Mouse (Mus musculus): ENCODE results near the gene Rabgef1. TPM values are rescaled to one million over a fixed set of nuclear protein-coding genes. Genes with fewer than 3 reads are reported as not detected.

The Rabgef1 gene
- polyA plus RNA-seq, 1 experiment from 2014 or later: 23.9 TPM

DNA sequence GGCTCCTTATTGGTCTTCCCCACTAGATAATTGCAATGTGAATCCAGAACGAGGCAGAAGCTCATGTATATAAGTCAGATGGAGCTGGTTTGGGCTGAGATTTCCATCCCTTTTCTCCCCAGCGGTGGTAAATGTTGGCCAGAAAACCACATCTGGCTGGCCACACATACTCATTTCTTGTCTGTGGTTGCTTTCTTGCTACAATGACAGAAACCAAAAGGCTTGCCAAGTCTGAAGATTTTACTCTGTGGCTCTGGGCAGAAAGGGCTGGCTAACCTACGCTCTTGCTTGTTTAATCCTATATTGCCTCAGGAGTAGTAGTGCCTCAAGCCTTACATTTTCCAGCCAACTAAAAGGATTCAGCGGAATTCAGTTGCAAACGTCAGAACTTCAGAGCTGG lies 30.5 kb upstream of the Rabgef1 start:
- 0 out of 2 replicates have a peak, but pooled peaks cover 6% of the 10 kb centered on the region for H3K36me3 ChIP-seq (ENCODE audit: insufficient read depth)
- H3K27me3 ChIP-seq (ENCODE audit: insufficient read depth, low read length): no peaks in the 10 kb centered on the region
- H3K9ac ChIP-seq: no peak overlapping the region
- ATAC-seq (ENCODE audit: insufficient read depth): no peak
- DNase-seq: no peak
- peaks cover 6% of the 10 kb centered on the region; the same call in 1 of the 2 replicates for H3K4me1 ChIP-seq (ENCODE audit: insufficient read depth)
- H3K27ac ChIP-seq (ENCODE audit: low read depth): no peak overlapping the region
- no peaks in the 10 kb centered on the region for H3K9me3 ChIP-seq (ENCODE audit: low read depth, low read length)
- no peak for TF ChIP-seq CTCF (IDR thresholded peaks at IDR 0.05; ENCODE audit: low read depth)
- H3K4me3 ChIP-seq (ENCODE audit: low read depth, low read length): no peak overlapping the region
- no peak overlapping the region for H3K4me2 ChIP-seq
- 75% methylated on average over 5 of the region's 5 CpGs for WGBS

DNA sequence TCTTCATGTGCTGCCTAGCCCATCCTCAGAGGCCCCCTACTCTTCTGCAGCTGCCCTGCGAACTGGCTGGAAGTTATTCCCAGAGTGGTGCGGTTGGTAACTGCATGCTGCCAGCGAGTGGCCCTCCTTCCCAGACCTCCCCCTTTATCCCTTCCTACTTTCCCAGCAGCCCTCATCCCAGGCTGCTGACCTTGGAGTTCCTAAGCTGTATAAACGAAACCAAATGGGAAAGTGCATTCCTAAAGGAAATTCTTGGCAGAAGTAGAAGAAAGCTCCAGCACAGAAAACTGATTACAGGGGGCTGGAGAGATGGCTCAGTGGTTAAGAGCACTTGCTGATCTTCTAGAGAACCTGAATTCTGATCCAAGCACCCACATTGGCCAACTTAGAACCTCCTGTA lies 29.6 kb upstream of the Rabgef1 start:
- no peak for ATAC-seq (ENCODE audit: insufficient read depth)
- Histone ChIP-seq H3K36me3 (ENCODE audit: insufficient read depth) (no peaks in the 10 kb centered on the region), H3K4me1 (ENCODE audit: insufficient read depth) (peaks cover 6% of the 10 kb centered on the region; the same call in 1 of the 2 replicates), H3K27me3 (ENCODE audit: insufficient read depth, low read length) (no peaks in the 10 kb centered on the region), H3K4me3 (ENCODE audit: low read depth, low read length) (no peak overlapping the region), H3K4me2 (no peak overlapping the region), H3K9me3 (ENCODE audit: low read depth, low read length) (no peaks in the 10 kb centered on the region), H3K27ac (ENCODE audit: low read depth) (no peak overlapping the region), H3K9ac (no peak overlapping the region)
- peak; percentile 46 for DNase-seq
- 40% methylated on average over 4 of the region's 4 CpGs for WGBS
- TF ChIP-seq CTCF (IDR thresholded peaks at IDR 0.05; ENCODE audit: low read depth): no peak

DNA sequence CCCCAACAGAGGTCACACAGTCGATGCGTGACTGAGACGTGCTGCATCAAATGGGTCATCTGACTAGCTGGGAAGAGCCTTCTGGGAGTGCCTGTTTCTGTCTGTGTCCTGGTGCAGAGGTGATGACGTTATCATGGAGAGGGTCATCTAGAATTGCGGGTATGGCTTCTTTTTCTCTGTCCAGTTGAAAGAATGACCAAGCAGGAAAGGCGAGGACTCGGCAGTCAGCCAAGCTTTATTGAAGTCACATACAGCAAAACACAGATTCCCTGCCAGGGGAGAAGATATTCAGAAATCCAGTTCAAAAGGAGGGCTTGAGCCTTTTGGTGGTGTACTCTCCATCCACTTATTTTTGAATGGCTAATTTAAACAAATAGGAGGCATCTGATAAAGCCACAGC lies 28.5 kb upstream of the Rabgef1 start:
- no peak for DNase-seq
- Histone ChIP-seq H3K36me3 (ENCODE audit: insufficient read depth) (no peaks in the 10 kb centered on the region), H3K4me1 (ENCODE audit: insufficient read depth) (peaks cover 6% of the 10 kb centered on the region; the same call in 1 of the 2 replicates)

GRCm38 (mm10) chr5:130143977-130144333 lies 27.6 kb upstream of the Rabgef1 start:
- H3K27ac ChIP-seq (ENCODE audit: low read depth): peak overlapping the region; percentile 83
- peak overlapping the region; percentile 85 for H3K4me2 ChIP-seq
- H3K27me3 ChIP-seq (ENCODE audit: insufficient read depth, low read length): no peaks in the 10 kb centered on the region
- DNase-seq (peak; percentile 86), ATAC-seq (ENCODE audit: insufficient read depth) (peak; percentile 42)
- peak overlapping the region; percentile 64 for H3K4me3 ChIP-seq (ENCODE audit: low read depth, low read length)
- 3% methylated on average over 20 of the region's 20 CpGs for WGBS
- peak overlapping the region; percentile 40 for H3K9ac ChIP-seq
- no peaks in the 10 kb centered on the region for H3K36me3 ChIP-seq (ENCODE audit: insufficient read depth)
- H3K9me3 ChIP-seq (ENCODE audit: low read depth, low read length): no peaks in the 10 kb centered on the region
- H3K4me1 ChIP-seq (ENCODE audit: insufficient read depth): peaks cover 6% of the 10 kb centered on the region; the same call in 1 of the 2 replicates
- no peak for TF ChIP-seq CTCF (IDR thresholded peaks at IDR 0.05; ENCODE audit: low read depth)

More for the DNA sequence above, 28.5 kb upstream of the Rabgef1 start:
- H3K27ac ChIP-seq (ENCODE audit: low read depth): no peak overlapping the region
- no peaks in the 10 kb centered on the region for H3K27me3 ChIP-seq (ENCODE audit: insufficient read depth, low read length)
- H3K9me3 ChIP-seq (ENCODE audit: low read depth, low read length): no peaks in the 10 kb centered on the region
- H3K9ac ChIP-seq: no peak overlapping the region
- no peak overlapping the region for H3K4me3 ChIP-seq (ENCODE audit: low read depth, low read length)
- no peak overlapping the region for H3K4me2 ChIP-seq
- TF ChIP-seq CTCF (IDR thresholded peaks at IDR 0.05; ENCODE audit: low read depth): no peak
- ATAC-seq (ENCODE audit: insufficient read depth): no peak
- WGBS: 86% methylated on average over 7 of the region's 7 CpGs

DNA sequence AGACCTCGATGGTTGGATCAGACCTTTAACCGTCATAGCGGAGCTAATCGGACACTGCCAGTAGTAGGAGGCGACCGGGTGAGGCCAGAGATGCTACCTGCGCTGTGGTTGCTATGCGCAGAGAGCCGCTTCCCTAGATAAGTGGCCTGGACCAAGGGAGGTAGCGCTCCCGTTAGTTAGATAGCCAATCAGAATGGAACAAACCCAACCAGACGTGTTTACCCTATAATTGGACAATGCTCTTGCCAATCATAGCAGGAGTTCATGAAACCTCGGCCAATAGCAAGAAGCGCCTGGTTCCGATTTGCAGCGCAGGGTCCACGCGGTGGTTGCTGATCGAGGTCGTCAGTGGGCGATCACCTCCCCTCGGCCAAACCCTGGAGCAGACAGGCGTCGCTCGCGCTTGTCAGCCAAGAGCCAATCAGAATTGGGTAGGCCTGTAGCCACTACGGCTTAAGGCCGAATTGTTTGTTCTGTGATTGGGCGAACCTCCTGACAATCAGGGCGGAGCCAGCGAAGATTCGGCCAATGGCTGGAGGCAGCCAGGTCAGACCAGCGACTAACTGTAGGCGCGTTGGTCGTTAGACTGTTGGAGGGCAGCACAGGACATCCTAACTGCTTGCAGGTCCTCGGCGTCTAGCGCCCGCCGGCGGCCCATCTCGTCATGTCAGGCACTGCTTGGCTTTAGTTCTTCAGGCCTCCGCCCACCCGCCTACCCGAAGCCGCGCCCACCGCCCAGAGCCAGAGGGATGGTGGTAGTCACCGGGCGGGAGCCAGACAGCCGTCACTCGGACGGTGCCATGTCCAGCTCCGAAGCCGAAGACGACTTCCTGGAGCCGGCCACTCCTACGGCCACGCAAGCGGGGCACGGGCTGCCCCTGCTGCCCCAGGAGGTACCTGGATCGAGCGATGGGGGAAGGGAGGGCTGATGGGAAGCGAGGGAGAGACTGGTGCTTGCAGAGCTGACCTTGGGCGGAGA lies 27.0 kb upstream of the Rabgef1 start, which contains the start of gene Kctd7:
Kctd7 (plus strand) TSS at position 528 of the 979 bp plus-strand sequence.
- Histone ChIP-seq H3K9ac (peak within 1 kb of the TSS; percentile 67), H3K36me3 (ENCODE audit: insufficient read depth) (0 out of 2 replicates have a peak, but pooled peaks cover 4% of the 10 kb centered on the region), H3K27ac (ENCODE audit: low read depth) (peak within 1 kb of the TSS; percentile 83), H3K9me3 (ENCODE audit: low read depth, low read length) (no peaks in the 10 kb centered on the region), H3K4me3 (ENCODE audit: low read depth, low read length) (peak within 1 kb of the TSS; percentile 64), H3K27me3 (ENCODE audit: insufficient read depth, low read length) (no peaks in the 10 kb centered on the region), H3K4me1 (ENCODE audit: insufficient read depth) (peaks cover 6% of the 10 kb centered on the region; the same call in 1 of the 2 replicates), H3K4me2 (peak within 1 kb of the TSS; percentile 85)
- peak; percentile 97 for ATAC-seq (ENCODE audit: insufficient read depth)
- WGBS: under 1% methylated on average over 66 of the region's 66 CpGs
- peak; percentile 99 for DNase-seq
- peak; percentile 56 for TF ChIP-seq CTCF (IDR thresholded peaks at IDR 0.05; ENCODE audit: low read depth)

- peak overlapping the region; percentile 64; the same call in 1 of the 2 replicates for H3K4me3 ChIP-seq (ENCODE audit: low read depth, low read length)
- H3K4me2 ChIP-seq: peak overlapping the region; percentile 85
- DNase-seq: peak; percentile 20
- 0 out of 2 replicates have a peak overlapping the region, but pooled peaks have one; percentile 3 for H3K9ac ChIP-seq
- H3K9me3 ChIP-seq (ENCODE audit: low read depth, low read length): no peaks in the 10 kb centered on the region
- ATAC-seq (ENCODE audit: insufficient read depth): no peak
- no peaks in the 10 kb centered on the region for H3K27me3 ChIP-seq (ENCODE audit: insufficient read depth, low read length)
- H3K36me3 ChIP-seq (ENCODE audit: insufficient read depth): 0 out of 2 replicates have a peak, but pooled peaks cover 6% of the 10 kb centered on the region
- TF ChIP-seq CTCF (IDR thresholded peaks at IDR 0.05; ENCODE audit: low read depth): no peak
- H3K27ac ChIP-seq (ENCODE audit: low read depth): no peak overlapping the region
- H3K4me1 ChIP-seq (ENCODE audit: insufficient read depth): peaks cover 6% of the 10 kb centered on the region; the same call in 1 of the 2 replicates
- WGBS: 69% methylated on average over 8 of the region's 8 CpGs
Measured at GRCm38 (mm10) chr5:130145961-130146360, 25.6 kb upstream of the Rabgef1 start.

All from lung, embryonic 14.5 days (tissue).